Mouse (Mus musculus) lung, adult 2 months (tissue): ENCODE results near the gene Gm11060.

Source experiments
- CTCF ChIP-seq: fragments of 200-500 bp; IDR thresholded peaks from 2 replicates; pipeline ENCODE4 v1.5.1; 2011; ENCODE audit warnings: mild to moderate bottlenecking, low read length, control low read depth; ENCODE audit not compliant: insufficient read depth
- POLR2A ChIP-seq: fragments of 200-500 bp; IDR thresholded peaks from 2 replicates; pipeline ENCODE4 v1.6.1; 2011; ENCODE audit warnings: low read depth, mild to moderate bottlenecking, control low read depth, low read length, borderline replicate concordance; ENCODE audit errors: extremely low read depth

GRCm38 (mm10) chr2:105126691-105127530 lies 35.1 kb downstream of the Gm11060 start:
- TF ChIP-seq POLR2A (no peak), CTCF (no peak)
